Mouse (Mus musculus): Measurements from ENCODE around the gene Trpv6. TPM values are rescaled to one million over a fixed set of nuclear protein-coding genes. Genes with fewer than 3 reads are reported as not detected.

The Trpv6 gene
- 2.3 and 2.6 TPM in 2 replicates for polyA plus RNA-seq (2015; fragmentation: Nextera tagmentation; extraction: Ambion mirVana)

- ATAC-seq (ENCODE audit: low read depth): peak; percentile 80
- Histone ChIP-seq H3K9me3 (ENCODE audit: control insufficient read depth, low read length) (no peaks in the 10 kb centered on the region), H3K36me3 (ENCODE audit: control insufficient read depth, insufficient read depth, low read length) (no peaks in the 10 kb centered on the region), H3K27ac (ENCODE audit: low read length) (no peak within 1 kb of the TSS), H3K4me1 (replicated peaks; ENCODE audit: control insufficient read depth, insufficient read depth, low read length) (peaks cover 3% of the 10 kb centered on the region; the same call in 1 of the 2 replicates), H3K27me3 (ENCODE audit: control insufficient read depth, insufficient read depth, low read depth, low read length) (no peaks in the 10 kb centered on the region), H3K4me3 (ENCODE audit: low read length) (peak within 1 kb of the TSS; percentile 47), H3K9ac (ENCODE audit: low read length) (peak within 1 kb of the TSS; percentile 60), H3K4me2 (ENCODE audit: low read depth, low read length) (peak within 1 kb of the TSS; percentile 51)
- 11% methylated on average over 5 of the region's 5 CpGs for WGBS
These were observed at the start of gene Trpv6 for GRCm38 (mm10) chr6:41636178-41636577. TSS of gene Trpv6 (minus strand) at chr6:41636405.

GRCm38 (mm10) chr6:41685596-41685995 lies 49.4 kb upstream of the Trpv6 start:
- Histone ChIP-seq H3K4me2 (ENCODE audit: low read depth, low read length) (no peak overlapping the region), H3K4me1 (replicated peaks; ENCODE audit: control insufficient read depth, insufficient read depth, low read length) (no peaks in the 10 kb centered on the region), H3K27ac (ENCODE audit: low read length) (no peak overlapping the region), H3K36me3 (ENCODE audit: control insufficient read depth, insufficient read depth, low read length) (no peaks in the 10 kb centered on the region), H3K27me3 (ENCODE audit: control insufficient read depth, insufficient read depth, low read depth, low read length) (no peaks in the 10 kb centered on the region), H3K9me3 (ENCODE audit: control insufficient read depth, low read length) (no peaks in the 10 kb centered on the region), H3K9ac (ENCODE audit: low read length) (no peak overlapping the region), H3K4me3 (ENCODE audit: low read length) (no peak overlapping the region)
- 76% methylated on average over 3 of the region's 3 CpGs for WGBS
- no peak for ATAC-seq (ENCODE audit: low read depth)

GRCm38 (mm10) chr6:41684911-41685310 lies 48.7 kb upstream of the Trpv6 start:
- ATAC-seq (ENCODE audit: low read depth): no peak
- Histone ChIP-seq H3K36me3 (ENCODE audit: control insufficient read depth, insufficient read depth, low read length) (no peaks in the 10 kb centered on the region), H3K9me3 (ENCODE audit: control insufficient read depth, low read length) (no peaks in the 10 kb centered on the region), H3K4me3 (ENCODE audit: low read length) (no peak overlapping the region), H3K4me1 (replicated peaks; ENCODE audit: control insufficient read depth, insufficient read depth, low read length) (no peaks in the 10 kb centered on the region), H3K9ac (ENCODE audit: low read length) (no peak overlapping the region), H3K27ac (ENCODE audit: low read length) (no peak overlapping the region), H3K27me3 (ENCODE audit: control insufficient read depth, insufficient read depth, low read depth, low read length) (no peaks in the 10 kb centered on the region), H3K4me2 (ENCODE audit: low read depth, low read length) (no peak overlapping the region)
- WGBS: 68% methylated on average over 5 of the region's 5 CpGs

DNA sequence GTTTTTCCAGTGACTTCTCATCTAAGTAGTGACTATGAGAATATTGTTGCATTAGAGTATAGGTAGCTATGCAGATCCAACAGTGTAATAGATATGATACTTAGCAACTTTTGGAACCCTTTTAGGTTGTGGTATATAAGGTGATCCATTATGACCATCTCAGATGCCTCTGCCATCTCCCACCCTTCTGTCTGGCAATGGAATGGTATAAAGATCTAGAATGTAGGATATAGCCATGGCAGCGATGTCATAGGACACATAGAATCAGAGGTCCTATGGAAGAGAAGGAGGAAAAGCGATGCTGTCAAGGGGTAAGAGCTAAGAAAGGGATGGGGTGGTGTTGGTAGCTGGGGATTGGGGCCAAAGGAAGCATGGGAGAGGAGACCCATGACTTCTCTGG lies 47.9 kb upstream of the Trpv6 start, which contains the start of gene Llcfc1:
Gene Llcfc1 (plus strand): TSS at position 301 of the 400 bp plus-strand sequence.
- WGBS: 89% methylated on average over 2 of the region's 2 CpGs
- no peaks in the 10 kb centered on the region for H3K36me3 ChIP-seq (ENCODE audit: control insufficient read depth, insufficient read depth, low read length)
- no peaks in the 10 kb centered on the region for H3K27me3 ChIP-seq (ENCODE audit: control insufficient read depth, insufficient read depth, low read depth, low read length)
- H3K4me2 ChIP-seq (ENCODE audit: low read depth, low read length): no peak within 1 kb of the TSS
- H3K9ac ChIP-seq (ENCODE audit: low read length): no peak within 1 kb of the TSS
- no peaks in the 10 kb centered on the region for H3K4me1 ChIP-seq (replicated peaks; ENCODE audit: control insufficient read depth, insufficient read depth, low read length)
- ATAC-seq (ENCODE audit: low read depth): no peak
- no peaks in the 10 kb centered on the region for H3K9me3 ChIP-seq (ENCODE audit: control insufficient read depth, low read length)
- H3K27ac ChIP-seq (ENCODE audit: low read length): no peak within 1 kb of the TSS
- H3K4me3 ChIP-seq (ENCODE audit: low read length): no peak within 1 kb of the TSS

- Histone ChIP-seq H3K27me3 (ENCODE audit: control insufficient read depth, insufficient read depth, low read depth, low read length) (no peaks in the 10 kb centered on the region), H3K9me3 (ENCODE audit: control insufficient read depth, low read length) (no peaks in the 10 kb centered on the region), H3K9ac (ENCODE audit: low read length) (no peak overlapping the region), H3K36me3 (ENCODE audit: control insufficient read depth, insufficient read depth, low read length) (no peaks in the 10 kb centered on the region), H3K27ac (ENCODE audit: low read length) (no peak overlapping the region), H3K4me2 (ENCODE audit: low read depth, low read length) (no peak overlapping the region), H3K4me1 (replicated peaks; ENCODE audit: control insufficient read depth, insufficient read depth, low read length) (no peaks in the 10 kb centered on the region), H3K4me3 (ENCODE audit: low read length) (no peak overlapping the region)
- no peak for ATAC-seq (ENCODE audit: low read depth)
- 71% methylated on average over 5 of the region's 5 CpGs for WGBS
These were observed 45.5 kb upstream of the Trpv6 start for GRCm38 (mm10) chr6:41681656-41682055.

- Histone ChIP-seq H3K27me3 (ENCODE audit: control insufficient read depth, insufficient read depth, low read depth, low read length) (no peaks in the 10 kb centered on the region), H3K4me2 (ENCODE audit: low read depth, low read length) (no peak within 1 kb of the TSS), H3K36me3 (ENCODE audit: control insufficient read depth, insufficient read depth, low read length) (no peaks in the 10 kb centered on the region), H3K4me1 (replicated peaks; ENCODE audit: control insufficient read depth, insufficient read depth, low read length) (no peaks in the 10 kb centered on the region), H3K27ac (ENCODE audit: low read length) (no peak within 1 kb of the TSS), H3K4me3 (ENCODE audit: low read length) (no peak within 1 kb of the TSS), H3K9ac (ENCODE audit: low read length) (no peak within 1 kb of the TSS), H3K9me3 (ENCODE audit: control insufficient read depth, low read length) (no peaks in the 10 kb centered on the region)
- 61% methylated on average over 1 of the region's 1 CpGs for WGBS
- ATAC-seq (ENCODE audit: low read depth): no peak
These were observed 44.5 kb upstream of the Trpv6 start, which contains the start of gene Trpv5 for GRCm38 (mm10) chr6:41680669-41681068. TSS of gene Trpv5 (minus strand) at chr6:41680769.

DNA sequence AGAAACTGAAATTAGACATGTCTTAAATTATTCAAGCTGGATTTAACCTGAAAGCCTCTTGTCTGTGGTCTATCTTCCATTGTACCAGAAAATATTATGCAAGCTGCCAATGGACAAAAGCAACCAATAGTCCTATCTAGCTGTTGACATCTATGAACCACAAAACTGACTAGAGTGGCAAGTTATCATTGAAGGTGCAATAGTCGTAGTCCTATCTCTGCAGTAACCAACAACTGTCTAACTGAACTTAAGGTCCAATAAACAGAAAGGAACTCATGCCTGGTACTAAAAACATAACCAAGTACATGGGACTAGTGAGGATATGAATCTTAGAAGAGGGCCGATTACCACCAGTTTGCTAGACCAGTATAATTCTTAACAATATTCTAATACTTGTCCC lies 40.3 kb upstream of the Trpv6 start:
- ATAC-seq (ENCODE audit: low read depth): no peak
- no peaks in the 10 kb centered on the region for H3K4me1 ChIP-seq (replicated peaks; ENCODE audit: control insufficient read depth, insufficient read depth, low read length)
- no peak overlapping the region for H3K9ac ChIP-seq (ENCODE audit: low read length)
- H3K36me3 ChIP-seq (ENCODE audit: control insufficient read depth, insufficient read depth, low read length): no peaks in the 10 kb centered on the region
- no peaks in the 10 kb centered on the region for H3K9me3 ChIP-seq (ENCODE audit: control insufficient read depth, low read length)
- no peak overlapping the region for H3K4me3 ChIP-seq (ENCODE audit: low read length)
- H3K27me3 ChIP-seq (ENCODE audit: control insufficient read depth, insufficient read depth, low read depth, low read length): no peaks in the 10 kb centered on the region
- H3K4me2 ChIP-seq (ENCODE audit: low read depth, low read length): no peak overlapping the region
- 88% methylated on average over 2 of the region's 2 CpGs for WGBS
- H3K27ac ChIP-seq (ENCODE audit: low read length): no peak overlapping the region

DNA sequence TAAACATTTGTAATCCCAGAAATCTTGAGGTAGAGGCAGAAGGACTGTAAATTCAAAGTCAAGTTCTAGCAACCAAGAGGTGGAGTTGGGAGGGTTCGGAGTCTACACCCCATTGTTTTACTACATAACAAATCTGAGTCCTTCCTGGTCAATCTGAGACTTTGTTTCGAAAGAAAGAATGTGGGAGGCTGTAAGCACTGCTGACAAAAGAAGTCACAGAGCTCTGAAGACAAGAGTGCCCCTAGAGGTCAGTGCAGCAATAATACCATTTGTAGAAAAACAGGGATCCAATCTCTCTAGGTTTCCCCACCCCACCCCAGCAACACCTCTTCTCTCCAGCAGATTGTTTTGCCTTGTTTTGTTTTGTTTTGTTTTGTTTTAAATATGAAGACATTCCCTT lies 26.1 kb upstream of the Trpv6 start:
- no peaks in the 10 kb centered on the region for H3K36me3 ChIP-seq (ENCODE audit: control insufficient read depth, insufficient read depth, low read length)
- WGBS: 39% methylated on average over 2 of the region's 2 CpGs
- no peak overlapping the region for H3K4me3 ChIP-seq (ENCODE audit: low read length)
- no peaks in the 10 kb centered on the region for H3K27me3 ChIP-seq (ENCODE audit: control insufficient read depth, insufficient read depth, low read depth, low read length)
- no peak overlapping the region for H3K4me2 ChIP-seq (ENCODE audit: low read depth, low read length)
- no peak overlapping the region for H3K27ac ChIP-seq (ENCODE audit: low read length)
- H3K9ac ChIP-seq (ENCODE audit: low read length): no peak overlapping the region
- H3K4me1 ChIP-seq (replicated peaks; ENCODE audit: control insufficient read depth, insufficient read depth, low read length): no peaks in the 10 kb centered on the region
- ATAC-seq (ENCODE audit: low read depth): no peak
- no peaks in the 10 kb centered on the region for H3K9me3 ChIP-seq (ENCODE audit: control insufficient read depth, low read length)

- no peaks in the 10 kb centered on the region for H3K27me3 ChIP-seq (ENCODE audit: control insufficient read depth, insufficient read depth, low read depth, low read length)
- no peak for ATAC-seq (ENCODE audit: low read depth)
- H3K4me3 ChIP-seq (ENCODE audit: low read length): no peak overlapping the region
- H3K4me1 ChIP-seq (replicated peaks; ENCODE audit: control insufficient read depth, insufficient read depth, low read length): no peaks in the 10 kb centered on the region
- H3K27ac ChIP-seq (ENCODE audit: low read length): no peak overlapping the region
- no peaks in the 10 kb centered on the region for H3K36me3 ChIP-seq (ENCODE audit: control insufficient read depth, insufficient read depth, low read length)
- no peaks in the 10 kb centered on the region for H3K9me3 ChIP-seq (ENCODE audit: control insufficient read depth, low read length)
- no peak overlapping the region for H3K4me2 ChIP-seq (ENCODE audit: low read depth, low read length)
- WGBS: 42% methylated on average over 1 of the region's 1 CpGs
- H3K9ac ChIP-seq (ENCODE audit: low read length): no peak overlapping the region
These were observed 22.3 kb upstream of the Trpv6 start for GRCm38 (mm10) chr6:41658487-41658886.

GRCm38 (mm10) chr6:41654648-41655047 lies 18.4 kb upstream of the Trpv6 start:
- WGBS: 81% methylated on average over 8 of the region's 8 CpGs
- ATAC-seq (ENCODE audit: low read depth): no peak

More at GRCm38 (mm10) chr6:41654648-41655047, 18.4 kb upstream of the Trpv6 start:
- H3K4me3 ChIP-seq (ENCODE audit: low read length): no peak overlapping the region
- no peak overlapping the region for H3K4me2 ChIP-seq (ENCODE audit: low read depth, low read length)
- no peaks in the 10 kb centered on the region for H3K4me1 ChIP-seq (replicated peaks; ENCODE audit: control insufficient read depth, insufficient read depth, low read length)
- H3K9ac ChIP-seq (ENCODE audit: low read length): no peak overlapping the region
- no peaks in the 10 kb centered on the region for H3K36me3 ChIP-seq (ENCODE audit: control insufficient read depth, insufficient read depth, low read length)
- H3K9me3 ChIP-seq (ENCODE audit: control insufficient read depth, low read length): no peaks in the 10 kb centered on the region
- H3K27me3 ChIP-seq (ENCODE audit: control insufficient read depth, insufficient read depth, low read depth, low read length): no peaks in the 10 kb centered on the region
- no peak overlapping the region for H3K27ac ChIP-seq (ENCODE audit: low read length)
